Mouse (Mus musculus): ENCODE results near the gene Safb. TPM values are rescaled to one million over a fixed set of nuclear protein-coding genes. Genes with fewer than 3 reads are reported as not detected.
"Not testable (repeated sequence)": the region's sequence is repeated elsewhere in the genome, so short reads cannot be mapped to it uniquely, and the experiment has no call there.

Gene Safb
- polyA plus RNA-seq, 1 experiment from 2014 or later = 86.9 TPM

- WGBS = 0% methylated on average over 23 of the region's 26 CpGs
- peak overlapping the region; percentile 74 for H3K9ac ChIP-seq (ENCODE audit: low read length)
- not testable (repeated sequence) for ATAC-seq (ENCODE audit: low read depth); H3K9me3 ChIP-seq (ENCODE audit: control insufficient read depth, low read length); H3K27me3 ChIP-seq (ENCODE audit: control insufficient read depth, insufficient read depth, low read depth, low read length)
- peak overlapping the region; percentile 96 for H3K4me2 ChIP-seq (ENCODE audit: low read depth, low read length)
- peaks cover 22% of the 10 kb centered on the region for H3K36me3 ChIP-seq (ENCODE audit: control insufficient read depth, insufficient read depth, low read length)
- peak overlapping the region; percentile 75 for H3K4me3 ChIP-seq (ENCODE audit: low read length)
- peaks cover 28% of the 10 kb centered on the region for H3K4me1 ChIP-seq (replicated peaks; ENCODE audit: control insufficient read depth, insufficient read depth, low read length)
- H3K27ac ChIP-seq (ENCODE audit: low read length) = peak overlapping the region; percentile 76
Measured at GRCm38 (mm10) chr17:56613893-56614292, 29.3 kb downstream of the Safb start.

GRCm38 (mm10) chr17:56614391-56615135 lies 29.9 kb downstream of the Safb start:
- ATAC-seq (ENCODE audit: low read depth) = no peak
- Histone ChIP-seq H3K4me1 (replicated peaks; ENCODE audit: control insufficient read depth, insufficient read depth, low read length) (peaks cover 26% of the 10 kb centered on the region), H3K36me3 (ENCODE audit: control insufficient read depth, insufficient read depth, low read length) (peaks cover 28% of the 10 kb centered on the region), H3K27ac (ENCODE audit: low read length) (no peak overlapping the region), H3K4me2 (ENCODE audit: low read depth, low read length) (peak overlapping the region; percentile 96), H3K9me3 (ENCODE audit: control insufficient read depth, low read length) (no peaks in the 10 kb centered on the region), H3K27me3 (ENCODE audit: control insufficient read depth, insufficient read depth, low read depth, low read length) (no peaks in the 10 kb centered on the region), H3K4me3 (ENCODE audit: low read length) (peak overlapping the region; percentile 75), H3K9ac (ENCODE audit: low read length) (peak overlapping the region; percentile 74)
- 14% methylated on average over 14 of the region's 14 CpGs for WGBS

GRCm38 (mm10) chr17:56615136-56615784 lies 30.6 kb downstream of the Safb start:
- Histone ChIP-seq H3K27ac (ENCODE audit: low read length) (no peak overlapping the region), H3K9ac (ENCODE audit: low read length) (peak overlapping the region; percentile 74), H3K4me3 (ENCODE audit: low read length) (peak overlapping the region; percentile 75; the same call in 1 of the 2 replicates), H3K4me2 (ENCODE audit: low read depth, low read length) (peak overlapping the region; percentile 96; the same call in 1 of the 2 replicates), H3K4me1 (replicated peaks; ENCODE audit: control insufficient read depth, insufficient read depth, low read length) (peaks cover 24% of the 10 kb centered on the region), H3K9me3 (ENCODE audit: control insufficient read depth, low read length) (no peaks in the 10 kb centered on the region), H3K36me3 (ENCODE audit: control insufficient read depth, insufficient read depth, low read length) (peaks cover 30% of the 10 kb centered on the region), H3K27me3 (ENCODE audit: control insufficient read depth, insufficient read depth, low read depth, low read length) (no peaks in the 10 kb centered on the region)
- whole genome bisulfite sequencing = 74% methylated on average over 11 of the region's 11 CpGs
- no peak for ATAC-seq (ENCODE audit: low read depth)

- H3K27me3 ChIP-seq (ENCODE audit: control insufficient read depth, insufficient read depth, low read depth, low read length) = no peaks in the 10 kb centered on the region
- peaks cover 18% of the 10 kb centered on the region for H3K4me1 ChIP-seq (replicated peaks; ENCODE audit: control insufficient read depth, insufficient read depth, low read length)
- H3K9me3 ChIP-seq (ENCODE audit: control insufficient read depth, low read length) = no peaks in the 10 kb centered on the region
- H3K36me3 ChIP-seq (ENCODE audit: control insufficient read depth, insufficient read depth, low read length) = peaks cover 35% of the 10 kb centered on the region
- no peak overlapping the region for H3K4me2 ChIP-seq (ENCODE audit: low read depth, low read length)
- H3K27ac ChIP-seq (ENCODE audit: low read length) = no peak overlapping the region
- no peak overlapping the region for H3K9ac ChIP-seq (ENCODE audit: low read length)
- no peak overlapping the region for H3K4me3 ChIP-seq (ENCODE audit: low read length)
- no peak for ATAC-seq (ENCODE audit: low read depth)
- WGBS = 85% methylated on average over 4 of the region's 4 CpGs
Measured at GRCm38 (mm10) chr17:56615792-56616191, 31.2 kb downstream of the Safb start.

GRCm38 (mm10) chr17:56616725-56617124 lies 32.1 kb downstream of the Safb start:
- Histone ChIP-seq H3K4me2 (ENCODE audit: low read depth, low read length) (no peak overlapping the region), H3K27ac (ENCODE audit: low read length) (no peak overlapping the region), H3K9ac (ENCODE audit: low read length) (no peak overlapping the region), H3K36me3 (ENCODE audit: control insufficient read depth, insufficient read depth, low read length) (peaks cover 40% of the 10 kb centered on the region), H3K9me3 (ENCODE audit: control insufficient read depth, low read length) (no peaks in the 10 kb centered on the region), H3K27me3 (ENCODE audit: control insufficient read depth, insufficient read depth, low read depth, low read length) (no peaks in the 10 kb centered on the region), H3K4me3 (ENCODE audit: low read length) (no peak overlapping the region), H3K4me1 (replicated peaks; ENCODE audit: control insufficient read depth, insufficient read depth, low read length) (peaks cover 17% of the 10 kb centered on the region)
- no peak for ATAC-seq (ENCODE audit: low read depth)
- 75% methylated on average over 3 of the region's 3 CpGs for WGBS

GRCm38 (mm10) chr17:56617628-56618027 lies 33.0 kb downstream of the Safb start:
- Histone ChIP-seq H3K9me3 (ENCODE audit: control insufficient read depth, low read length) (no peaks in the 10 kb centered on the region), H3K4me3 (ENCODE audit: low read length) (no peak overlapping the region), H3K4me1 (replicated peaks; ENCODE audit: control insufficient read depth, insufficient read depth, low read length) (peaks cover 11% of the 10 kb centered on the region), H3K27ac (ENCODE audit: low read length) (no peak overlapping the region), H3K9ac (ENCODE audit: low read length) (no peak overlapping the region), H3K4me2 (ENCODE audit: low read depth, low read length) (no peak overlapping the region), H3K36me3 (ENCODE audit: control insufficient read depth, insufficient read depth, low read length) (peaks cover 46% of the 10 kb centered on the region), H3K27me3 (ENCODE audit: control insufficient read depth, insufficient read depth, low read depth, low read length) (no peaks in the 10 kb centered on the region)
- ATAC-seq (ENCODE audit: low read depth) = no peak
- WGBS = 90% methylated on average over 8 of the region's 8 CpGs

- Histone ChIP-seq H3K36me3 (ENCODE audit: control insufficient read depth, insufficient read depth, low read length) (peaks cover 22% of the 10 kb centered on the region), H3K27ac (ENCODE audit: low read length) (no peak overlapping the region), H3K4me1 (replicated peaks; ENCODE audit: control insufficient read depth, insufficient read depth, low read length) (peaks cover 10% of the 10 kb centered on the region), H3K9ac (ENCODE audit: low read length) (no peak overlapping the region), H3K27me3 (ENCODE audit: control insufficient read depth, insufficient read depth, low read depth, low read length) (no peaks in the 10 kb centered on the region), H3K4me2 (ENCODE audit: low read depth, low read length) (peak overlapping the region; percentile 96), H3K4me3 (ENCODE audit: low read length) (no peak overlapping the region), H3K9me3 (ENCODE audit: control insufficient read depth, low read length) (no peaks in the 10 kb centered on the region)
- WGBS = 73% methylated on average over 3 of the region's 3 CpGs
- ATAC-seq (ENCODE audit: low read depth) = no peak
Measured at GRCm38 (mm10) chr17:56625495-56625894, 40.9 kb downstream of the Safb start.

GRCm38 (mm10) chr17:56626260-56626659 lies 41.6 kb downstream of the Safb start:
- H3K4me2 ChIP-seq (ENCODE audit: low read depth, low read length) = peak overlapping the region; percentile 96
- no peak for ATAC-seq (ENCODE audit: low read depth)

GRCm38 (mm10) chr17:56626754-56627470 lies 42.3 kb downstream of the Safb start, which contains the start of gene Lonp1:
Gene Lonp1 (minus strand): TSS chr17:56626887.
- Histone ChIP-seq H3K9me3 (ENCODE audit: control insufficient read depth, low read length) (no peaks in the 10 kb centered on the region), H3K9ac (ENCODE audit: low read length) (peak within 1 kb of the TSS; percentile 92), H3K4me3 (ENCODE audit: low read length) (peak within 1 kb of the TSS; percentile 85), H3K36me3 (ENCODE audit: control insufficient read depth, insufficient read depth, low read length) (peaks cover 13% of the 10 kb centered on the region), H3K4me1 (replicated peaks; ENCODE audit: control insufficient read depth, insufficient read depth, low read length) (peaks cover 10% of the 10 kb centered on the region), H3K4me2 (ENCODE audit: low read depth, low read length) (peak within 1 kb of the TSS; percentile 96), H3K27me3 (ENCODE audit: control insufficient read depth, insufficient read depth, low read depth, low read length) (no peaks in the 10 kb centered on the region), H3K27ac (ENCODE audit: low read length) (peak within 1 kb of the TSS; percentile 56; the same call in 1 of the 2 replicates)
- ATAC-seq (ENCODE audit: low read depth) = peak; percentile 96
- WGBS = under 1% methylated on average over 50 of the region's 51 CpGs

More at GRCm38 (mm10) chr17:56626260-56626659, 41.6 kb downstream of the Safb start:
- Histone ChIP-seq H3K9ac (ENCODE audit: low read length) (peak overlapping the region; percentile 92), H3K27ac (ENCODE audit: low read length) (peak overlapping the region; percentile 56; the same call in 1 of the 2 replicates), H3K4me3 (ENCODE audit: low read length) (peak overlapping the region; percentile 85), H3K27me3 (ENCODE audit: control insufficient read depth, insufficient read depth, low read depth, low read length) (no peaks in the 10 kb centered on the region), H3K4me1 (replicated peaks; ENCODE audit: control insufficient read depth, insufficient read depth, low read length) (peaks cover 10% of the 10 kb centered on the region), H3K9me3 (ENCODE audit: control insufficient read depth, low read length) (no peaks in the 10 kb centered on the region), H3K36me3 (ENCODE audit: control insufficient read depth, insufficient read depth, low read length) (peaks cover 17% of the 10 kb centered on the region)
- WGBS = under 1% methylated on average over 32 of the region's 32 CpGs

Data from lung, embryonic 16.5 days (tissue).